Comparison of ENCODE assay signal across 8 mouse cellular contexts in genomic region chr6:28422651-28423290, GRCm38 (mm10). TPM values are rescaled to one million over a fixed set of nuclear protein-coding genes. Genes with fewer than 3 reads are reported as not detected.
DNase-seq lines count a peak whose midpoint lies in the region; ATAC-seq and TF ChIP-seq lines count a peak whose summit lies in the region.

No protein-coding gene starts in this region.

- H3K36me3 ChIP-seq in heart, embryonic 12.5 days, result peaks cover 40% of the 10 kb centered on the region
- H3K36me3 ChIP-seq in ES-E14 (ENCODE audit: control insufficient read depth, insufficient read depth, low read length, poor library complexity, severe bottlenecking), result peaks cover 17% of the 10 kb centered on the region
- peaks cover 18% of the 10 kb centered on the region for H3K36me3 ChIP-seq in heart, embryonic 16.5 days (ENCODE audit: control insufficient read depth, insufficient read depth)
- peaks cover 43% of the 10 kb centered on the region for H3K36me3 ChIP-seq in midbrain, embryonic 10.5 days

- in situ Hi-C loops in ES-E14 (cut with MboI; ENCODE audit: low sequenced_read_pairs in 2 of 2, unreplicated experiment in 2 of 2), result no loop called here

- H3K27ac ChIP-seq in heart, embryonic 12.5 days (ENCODE audit: poor library complexity, severe bottlenecking), result peak overlapping the region; percentile 80; the same call in 1 of the 2 replicates
- no peak overlapping the region for H3K27ac ChIP-seq in ES-E14 (ENCODE audit: insufficient read depth, low read depth, low read length, poor library complexity, severe bottlenecking)
- H3K27ac ChIP-seq in heart, embryonic 16.5 days (ENCODE audit: low read length), result peak overlapping the region; percentile 76
- H3K27ac ChIP-seq in midbrain, embryonic 10.5 days (replicated peaks), result peak overlapping the region; percentile 95; the same call in 1 of the 2 replicates

- no peak for ATAC-seq in heart, embryonic 12.5 days (ENCODE audit: insufficient number of reproducible peaks, low FRiP score)
- no peak for ATAC-seq in heart, embryonic 16.5 days (replicated peaks; ENCODE audit: extremely low read depth, insufficient read depth, low FRiP score)
- ATAC-seq in megakaryocyte-erythroid progenitor cell, adult 5-6 weeks (replicated peaks; ENCODE audit: low FRiP score, low TSS enrichment, poor library complexity, severe bottlenecking), result no peak

- H3K4me3 ChIP-seq in heart, embryonic 12.5 days, result peak overlapping the region; percentile 98
- peak overlapping the region in 1 of 2 experiments; percentile 30; a peak in 1 of 4 replicates for H3K4me3 ChIP-seq in ES-E14 (ENCODE audit: insufficient read depth in 1 of 2, low read depth in 1 of 2, low read length in 2 of 2, poor library complexity in 1 of 2, severe bottlenecking in 1 of 2)
- peak overlapping the region; percentile 99 for H3K4me3 ChIP-seq in heart, embryonic 16.5 days (ENCODE audit: low read length)
- H3K4me3 ChIP-seq in midbrain, embryonic 10.5 days, result peak overlapping the region; percentile 80

- peak overlapping the region; percentile 73 for H3K4me2 ChIP-seq in heart, embryonic 12.5 days
- peak overlapping the region; percentile 48 for H3K4me2 ChIP-seq in heart, embryonic 16.5 days (ENCODE audit: low read depth, low read length)

- intact Hi-C loops in left cerebral cortex, postnatal 25 days (cut with DNase I), result loop anchor here (5.0 to 10.0 kb wide), 2 partner anchors 410 to 602 kb away; partner anchors contain the start of gene Lrrc4

- peaks cover 43% of the 10 kb centered on the region for H3K4me1 ChIP-seq in heart, embryonic 12.5 days (replicated peaks)
- H3K4me1 ChIP-seq in ES-E14 (ENCODE audit: control insufficient read depth in 2 of 2, insufficient read depth in 2 of 2, low read length in 2 of 2, poor library complexity in 1 of 2), result peaks cover 2 to 7% of the 10 kb centered on the region in 2 experiments; a peak in 1 of 4 replicates
- peaks cover 47% of the 10 kb centered on the region for H3K4me1 ChIP-seq in heart, embryonic 16.5 days (ENCODE audit: control insufficient read depth, insufficient read depth, low read length)
- peaks cover 50% of the 10 kb centered on the region for H3K4me1 ChIP-seq in midbrain, embryonic 10.5 days

- H3K9me3 ChIP-seq in heart, embryonic 12.5 days (replicated peaks), result no peaks in the 10 kb centered on the region
- no peaks in the 10 kb centered on the region for H3K9me3 ChIP-seq in ES-E14 (ENCODE audit: control insufficient read depth, insufficient read depth, low read depth, low read length)
- H3K9me3 ChIP-seq in heart, embryonic 16.5 days (replicated peaks; ENCODE audit: control insufficient read depth, low read length), result no peaks in the 10 kb centered on the region
- H3K9me3 ChIP-seq in midbrain, embryonic 10.5 days (replicated peaks), result no peaks in the 10 kb centered on the region

- H3K27me3 ChIP-seq in heart, embryonic 12.5 days (replicated peaks), result no peaks in the 10 kb centered on the region
- H3K27me3 ChIP-seq in heart, embryonic 16.5 days (ENCODE audit: control insufficient read depth, insufficient read depth, low read length), result no peaks in the 10 kb centered on the region
- H3K27me3 ChIP-seq in midbrain, embryonic 10.5 days (ENCODE audit: low read depth, poor library complexity, severe bottlenecking), result no peaks in the 10 kb centered on the region

- WGBS in heart, embryonic 12.5 days, result 70% methylated on average over 15 of the region's 15 CpGs
- WGBS in heart, embryonic 16.5 days, result 70% methylated on average over 15 of the region's 15 CpGs
- WGBS in midbrain, embryonic 10.5 days, result 76% methylated on average over 15 of the region's 15 CpGs

- H3K9ac ChIP-seq in heart, embryonic 12.5 days, result no peak overlapping the region
- H3K9ac ChIP-seq in ES-E14 (ENCODE audit: insufficient read depth, low read depth, low read length, poor library complexity, severe bottlenecking), result no peak overlapping the region
- peak overlapping the region; percentile 14; the same call in 1 of the 2 replicates for H3K9ac ChIP-seq in heart, embryonic 16.5 days (ENCODE audit: low read length)

- DNase-seq in heart, adult 18-20 months, result no peak
- no peak for DNase-seq in ES-E14 (ENCODE audit: low read depth, low spot score)
- DNase-seq in midbrain, embryonic 10.5 days (ENCODE audit: low spot score), result no peak
- DNase-seq in left cerebral cortex, postnatal 25 days (ENCODE audit: low spot score in 2 of 2), result no peak
- no peak for DNase-seq in B cell, adult 2 months

TF ChIP-seq in ES-E14, 5 proteins besides CTCF, POLR2A, EP300 and RAD21:
- TF ChIP-seq ZNF384 (IDR thresholded peaks at IDR 0.05; ENCODE audit: low read depth, low read length), result peak; percentile 80
- TF ChIP-seq ZC3H11A (IDR thresholded peaks at IDR 0.05; ENCODE audit: borderline replicate concordance, low read depth, low read length), result no peak
- TF ChIP-seq HCFC1 (IDR thresholded peaks at IDR 0.05; ENCODE audit: borderline replicate concordance, insufficient read depth, low read length), result no peak

RNA-seq across cellular contexts. Expression of gene Arf5, which starts 0.6 kb away (rescaled TPM):
- 239 TPM in 2 replicates for polyA plus RNA-seq in heart, embryonic 12.5 days (2016; fragmentation: Nextera tagmentation; extraction: Ambion mirVana)
- 100 to 1,000 TPM; 143 to 170 TPM for total RNA-seq in heart, adult 18-20 months (2021)
- total RNA-seq in ES-E14 (2012; rRNA removed), result 70.1 and 81.1 TPM in 2 replicates
- polyA plus RNA-seq in heart, embryonic 16.5 days (2015; fragmentation: Nextera tagmentation; extraction: Ambion mirVana), result 231 and 247 TPM in 2 replicates
- polyA plus RNA-seq in midbrain, embryonic 10.5 days (2016; fragmentation: Nextera tagmentation; extraction: Ambion mirVana), result 299 and 324 TPM in 2 replicates
- 74.2 and 89.2 TPM in 2 replicates for total RNA-seq in megakaryocyte-erythroid progenitor cell, adult 5-6 weeks (2014; fragmentation: Nextera tagmentation)
- total RNA-seq in megakaryocyte-erythroid progenitor cell, adult 5-6 weeks (2017), result 43.2 and 45.6 TPM in 2 replicates
- 100 to 1,000 TPM; 295 to 301 TPM for total RNA-seq in left cerebral cortex, postnatal 25 days (2021)

RNA-seq across cellular contexts. Expression of gene Fscn3, which starts 4.8 kb away (rescaled TPM):
- not detected in 2 replicates for polyA plus RNA-seq in heart, embryonic 12.5 days (2016; fragmentation: Nextera tagmentation; extraction: Ambion mirVana)
- total RNA-seq in heart, adult 18-20 months (2021), result not detected
- total RNA-seq in ES-E14 (2012; rRNA removed), result 0.11 TPM in 1 of 2 replicates, not detected in the other
- not detected in 2 replicates for polyA plus RNA-seq in heart, embryonic 16.5 days (2015; fragmentation: Nextera tagmentation; extraction: Ambion mirVana)
- polyA plus RNA-seq in midbrain, embryonic 10.5 days (2016; fragmentation: Nextera tagmentation; extraction: Ambion mirVana), result 0.06 TPM in 1 of 2 replicates, not detected in the other
- total RNA-seq in megakaryocyte-erythroid progenitor cell, adult 5-6 weeks (2014; fragmentation: Nextera tagmentation), result 0.32 and 0.48 TPM in 2 replicates
- not detected in 2 replicates for total RNA-seq in megakaryocyte-erythroid progenitor cell, adult 5-6 weeks (2017)
- not detected for total RNA-seq in left cerebral cortex, postnatal 25 days (2021)

RNA-seq across cellular contexts. Expression of gene Gcc1, which starts 5.4 kb away (rescaled TPM):
- polyA plus RNA-seq in heart, embryonic 12.5 days (2016; fragmentation: Nextera tagmentation; extraction: Ambion mirVana), result 8.5 and 10.1 TPM in 2 replicates
- total RNA-seq in heart, adult 18-20 months (2021), result 1 to 10 TPM; 8.6 to 9.4 TPM
- 7.9 and 8.7 TPM in 2 replicates for total RNA-seq in ES-E14 (2012; rRNA removed)
- polyA plus RNA-seq in heart, embryonic 16.5 days (2015; fragmentation: Nextera tagmentation; extraction: Ambion mirVana), result 6.3 and 7.4 TPM in 2 replicates
- polyA plus RNA-seq in midbrain, embryonic 10.5 days (2016; fragmentation: Nextera tagmentation; extraction: Ambion mirVana), result 11.3 and 11.4 TPM in 2 replicates
- 4.2 and 4.3 TPM in 2 replicates for total RNA-seq in megakaryocyte-erythroid progenitor cell, adult 5-6 weeks (2014; fragmentation: Nextera tagmentation)
- total RNA-seq in megakaryocyte-erythroid progenitor cell, adult 5-6 weeks (2017), result 10.4 and 12.1 TPM in 2 replicates
- 10 to 100 TPM; 17.6 to 19.6 TPM for total RNA-seq in left cerebral cortex, postnatal 25 days (2021)

RNA-seq across cellular contexts. Expression of gene Zfp800, which starts 25.0 kb away (rescaled TPM):
- polyA plus RNA-seq in heart, embryonic 12.5 days (2016; fragmentation: Nextera tagmentation; extraction: Ambion mirVana), result 16.8 and 17.1 TPM in 2 replicates
- 10 to 100 TPM; 10.2 to 14.0 TPM for total RNA-seq in heart, adult 18-20 months (2021)
- 4.0 and 7.8 TPM in 2 replicates for total RNA-seq in ES-E14 (2012; rRNA removed)
- 11.7 and 12.7 TPM in 2 replicates for polyA plus RNA-seq in heart, embryonic 16.5 days (2015; fragmentation: Nextera tagmentation; extraction: Ambion mirVana)
- polyA plus RNA-seq in midbrain, embryonic 10.5 days (2016; fragmentation: Nextera tagmentation; extraction: Ambion mirVana), result 25.6 and 27.8 TPM in 2 replicates
- total RNA-seq in megakaryocyte-erythroid progenitor cell, adult 5-6 weeks (2014; fragmentation: Nextera tagmentation), result 73.2 and 81.9 TPM in 2 replicates
- 112 and 158 TPM in 2 replicates for total RNA-seq in megakaryocyte-erythroid progenitor cell, adult 5-6 weeks (2017)
- 10 to 100 TPM; 21.0 to 22.6 TPM for total RNA-seq in left cerebral cortex, postnatal 25 days (2021)

RNA-seq across cellular contexts. Expression of gene Pax4, which starts 26.4 kb away (rescaled TPM):
- polyA plus RNA-seq in heart, embryonic 12.5 days (2016; fragmentation: Nextera tagmentation; extraction: Ambion mirVana), result not detected in 2 replicates
- total RNA-seq in heart, adult 18-20 months (2021), result not detected
- not detected in 2 replicates for total RNA-seq in ES-E14 (2012; rRNA removed)
- not detected in 2 replicates for polyA plus RNA-seq in heart, embryonic 16.5 days (2015; fragmentation: Nextera tagmentation; extraction: Ambion mirVana)
- 0.21 TPM in 1 of 2 replicates, not detected in the other for polyA plus RNA-seq in midbrain, embryonic 10.5 days (2016; fragmentation: Nextera tagmentation; extraction: Ambion mirVana)
- total RNA-seq in megakaryocyte-erythroid progenitor cell, adult 5-6 weeks (2014; fragmentation: Nextera tagmentation), result not detected in 2 replicates
- total RNA-seq in megakaryocyte-erythroid progenitor cell, adult 5-6 weeks (2017), result not detected in 2 replicates
- total RNA-seq in left cerebral cortex, postnatal 25 days (2021), result not detected
